Mouse (Mus musculus) heart, adult 8-10 months (tissue): ENCODE data around the gene Crlf3. TPM values are rescaled to one million over a fixed set of nuclear protein-coding genes. Genes with fewer than 3 reads are reported as not detected.
"Not testable (repeated sequence)": the region's sequence is repeated elsewhere in the genome, so short reads cannot be mapped to it uniquely, and the experiment has no call there.

Experiments
- DNase-seq: peaks from one replicate; pipeline ENCODE4 v3.0.0; 2022; ENCODE audit warnings: low spot score
- total RNA-seq, 4 experiments: library from RNA; stranded (reverse); gene quantifications; 2 replicates each; pipeline ENCODE4 v1.2.4; 2022

Gene Crlf3
- total RNA-seq, 4 experiments from 2014 or later: 9.0 to 14.9 (median 12.1) TPM

- DNase-seq: no peak
These were observed 13.2 kb downstream of the Crlf3 start for GRCm38 (mm10) chr11:80067558-80067957.

DNA sequence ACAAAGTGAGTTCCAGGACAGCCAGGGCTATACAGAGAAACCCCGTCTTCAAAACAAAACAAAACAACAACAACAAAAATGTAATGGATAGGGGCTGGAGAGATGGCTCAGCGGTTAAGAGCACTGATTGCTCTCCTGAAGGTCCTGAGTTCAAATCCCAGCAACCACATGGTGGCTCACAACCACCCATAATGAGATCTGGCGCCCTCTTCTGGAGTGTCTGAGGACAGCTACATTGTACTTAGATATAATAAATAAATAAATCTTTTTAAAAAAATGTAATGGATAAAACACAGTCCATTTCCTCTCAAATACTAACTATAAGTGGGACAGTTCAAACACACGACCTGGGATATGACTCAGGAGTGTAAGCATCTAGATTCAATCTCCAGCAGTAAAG is 14.4 kb downstream of the Crlf3 start:
- not testable (repeated sequence) for DNase-seq

- DNase-seq: peak; percentile 36
These were observed 18.6 kb downstream of the Crlf3 start for GRCm38 (mm10) chr11:80062159-80062558.

DNA sequence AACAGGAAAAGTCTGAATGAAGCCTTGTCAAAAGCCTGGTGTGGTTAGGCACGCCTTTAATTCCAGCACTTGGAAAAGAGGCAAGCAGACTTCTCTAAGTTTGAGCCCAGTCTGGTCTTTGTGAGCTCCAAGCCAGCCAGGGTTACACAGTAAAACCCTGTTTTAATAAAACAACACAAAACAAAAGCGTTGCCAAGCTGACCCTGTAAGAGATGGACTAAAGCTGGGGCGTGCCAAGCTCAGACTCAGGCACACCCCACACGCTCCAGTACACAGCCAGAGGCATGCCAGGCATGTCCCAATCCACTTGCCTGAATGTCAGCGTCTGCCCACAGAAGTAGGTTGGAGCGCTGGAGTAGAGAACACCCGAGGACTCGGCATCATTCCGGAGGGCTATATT is 24.6 kb downstream of the Crlf3 start:
- no peak for DNase-seq

GRCm38 (mm10) chr11:80054659-80055058 is 26.1 kb downstream of the Crlf3 start:
- DNase-seq: no peak

GRCm38 (mm10) chr11:80053171-80053570 is 27.6 kb downstream of the Crlf3 start:
- DNase-seq: no peak

- DNase-seq: no peak
These were observed 28.3 kb downstream of the Crlf3 start for GRCm38 (mm10) chr11:80052456-80052855.

- DNase-seq: peak; percentile 22
These were observed 30.7 kb downstream of the Crlf3 start for GRCm38 (mm10) chr11:80050088-80050487.

DNA sequence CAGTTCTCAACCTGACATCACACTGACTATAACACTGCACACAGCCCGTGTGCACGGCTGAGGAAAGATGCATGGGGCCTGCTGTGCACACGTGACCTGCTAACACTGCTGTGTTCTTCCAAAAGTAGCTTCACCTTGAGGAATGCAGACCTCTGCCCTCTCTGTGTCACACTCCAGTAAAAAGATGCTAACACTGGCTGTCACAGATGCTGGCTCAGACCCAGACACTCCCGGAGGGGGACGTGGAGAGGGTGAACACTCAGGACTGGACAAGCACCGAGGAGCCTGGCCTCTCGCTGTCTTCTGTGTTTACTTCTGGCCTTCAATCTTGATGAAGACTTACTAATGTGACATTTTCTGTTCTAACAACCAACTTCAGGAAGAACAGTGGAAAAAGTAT is 33.9 kb downstream of the Crlf3 start:
- no peak for DNase-seq

DNA sequence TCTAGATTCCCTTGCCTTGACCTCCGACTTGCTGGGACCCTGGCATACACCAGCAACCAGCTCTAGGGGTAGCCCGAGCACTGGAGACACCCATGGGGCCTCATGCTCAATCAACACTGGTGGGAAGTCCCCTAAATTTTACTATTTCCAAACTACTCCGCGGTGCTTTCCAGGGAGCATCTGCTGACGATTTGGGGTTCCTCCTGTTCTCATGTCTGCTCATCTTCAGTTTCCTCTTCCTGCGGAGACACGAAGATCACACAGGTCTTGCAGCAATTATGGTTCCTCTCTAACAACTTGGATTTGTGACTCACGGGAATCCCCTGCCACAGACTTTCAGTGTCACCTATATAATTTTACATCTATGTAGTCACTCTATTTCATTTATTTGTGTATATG is 37.4 kb downstream of the Crlf3 start:
- no peak for DNase-seq

- DNase-seq: peak; percentile 48
These were observed 38.0 kb downstream of the Crlf3 start for GRCm38 (mm10) chr11:80042615-80043418.

DNA sequence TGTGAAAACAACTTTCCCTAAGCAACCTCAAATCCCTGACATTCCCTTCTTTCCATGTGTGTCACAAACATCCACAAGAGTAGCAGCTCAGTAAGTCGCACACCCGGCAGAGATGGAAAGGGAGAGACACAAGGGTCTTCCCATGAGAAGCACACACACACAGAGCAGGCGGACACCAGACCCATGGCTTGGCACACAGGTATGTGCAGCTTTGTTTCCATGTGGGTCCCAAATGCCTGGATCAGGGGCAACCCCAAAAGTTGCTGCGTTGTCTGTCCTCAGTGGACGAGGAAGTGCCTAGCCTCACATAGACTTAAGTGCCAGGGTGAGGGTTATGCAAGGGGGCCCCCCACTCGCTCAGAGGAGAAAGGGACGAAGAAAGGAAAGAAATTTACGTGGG is 43.3 kb downstream of the Crlf3 start:
- DNase-seq: no peak

DNA sequence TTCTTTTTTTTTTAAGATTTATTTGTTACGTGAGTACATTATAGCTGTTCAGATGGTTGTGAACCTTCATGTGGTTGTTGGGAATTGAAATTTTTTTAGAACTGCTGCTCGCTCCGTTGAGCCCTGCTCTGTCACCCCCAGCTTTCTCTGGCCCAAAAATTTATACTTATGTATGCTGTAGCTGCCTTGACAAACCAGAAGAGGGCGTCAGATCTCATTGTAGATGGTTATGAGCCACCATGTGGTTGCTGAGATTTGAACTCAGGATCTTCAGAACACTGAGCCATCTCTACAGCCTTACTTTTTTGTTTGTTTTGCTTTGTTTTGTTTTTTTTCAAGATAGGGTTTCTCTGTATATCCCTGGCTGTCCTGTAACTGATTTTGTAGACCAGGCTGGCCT is 59.5 kb downstream of the Crlf3 start:
- no peak for DNase-seq

- DNase-seq: no peak
These were observed 61.0 kb downstream of the Crlf3 start for GRCm38 (mm10) chr11:80019792-80020191.

DNA sequence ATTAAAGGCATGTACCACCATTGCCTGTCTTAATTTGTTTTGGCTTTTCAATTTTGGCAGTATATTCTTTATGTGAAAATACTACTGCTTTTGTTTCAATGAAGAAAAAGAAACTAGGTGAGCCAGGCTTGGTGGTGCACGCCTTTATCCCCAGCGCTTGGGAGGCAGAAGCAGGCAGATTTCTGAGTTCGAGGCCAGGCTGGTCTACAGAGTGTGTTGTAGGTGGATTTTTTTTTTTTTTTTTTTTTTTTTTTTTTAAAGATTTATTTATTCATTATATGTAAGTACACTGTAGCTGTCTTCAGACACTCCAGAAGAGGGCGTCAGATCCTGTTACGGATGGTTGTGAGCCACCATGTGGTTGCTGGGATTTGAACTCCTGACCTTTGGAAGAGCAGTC is 64.3 kb downstream of the Crlf3 start:
- DNase-seq: not testable (repeated sequence)

Other genes starting within 250 kb of the Crlf3 start
- 10 to 100 TPM; 25.0 to 28.1 (median 27.3) TPM for gene Utp6, start 118.6 kb downstream of the Crlf3 start, total RNA-seq
- gene Suz12, start 87.9 kb downstream of the Crlf3 start, total RNA-seq: 10 to 100 TPM; 22.9 to 28.9 (median 25.0) TPM
- gene Atad5, start 8.4 kb upstream of the Crlf3 start, total RNA-seq: under 1 TPM; 0.55 to 0.97 (median 0.69) TPM
- gene Tefm, start 61.2 kb upstream of the Crlf3 start, total RNA-seq: 10 to 100 TPM; 30.1 to 36.3 (median 33.2) TPM
- gene Adap2, start 73.1 kb upstream of the Crlf3 start, total RNA-seq: 10 to 100 TPM in 2 of 4 experiments, 1 to 10 TPM in 2; 8.3 to 12.5 (median 9.9) TPM
- 1 to 10 TPM; 5.8 to 6.0 (median 5.9) TPM for gene Rnf135, start 102.9 kb upstream of the Crlf3 start, total RNA-seq
- gene Rhot1, start 128.0 kb upstream of the Crlf3 start, total RNA-seq: 10 to 100 TPM; 52.5 to 66.9 (median 60.3) TPM
- gene Rhbdl3, start 219.9 kb upstream of the Crlf3 start, total RNA-seq: 10 to 100 TPM in 1 of 4 experiments, 1 to 10 TPM in 3; 6.7 to 10.0 (median 7.8) TPM